Mouse (Mus musculus): ENCODE data around the gene Hoxd11.

Hoxd11 gene

GRCm38 (mm10) chr2:74704999-74705466 is 25.7 kb downstream of the Hoxd11 start:
- intact Hi-C loops (cut with DNase I): loop anchor here (2.0 to 5.0 kb wide), 4 partner anchors 257 to 882 kb away; no protein-coding TSS in a partner anchor

- intact Hi-C loops (cut with DNase I): loop anchor here (2.0 kb wide), 1 partner anchor 433 kb away; no protein-coding TSS in a partner anchor
These were observed 26.2 kb downstream of the Hoxd11 start for GRCm38 (mm10) chr2:74705467-74706089.

DNA sequence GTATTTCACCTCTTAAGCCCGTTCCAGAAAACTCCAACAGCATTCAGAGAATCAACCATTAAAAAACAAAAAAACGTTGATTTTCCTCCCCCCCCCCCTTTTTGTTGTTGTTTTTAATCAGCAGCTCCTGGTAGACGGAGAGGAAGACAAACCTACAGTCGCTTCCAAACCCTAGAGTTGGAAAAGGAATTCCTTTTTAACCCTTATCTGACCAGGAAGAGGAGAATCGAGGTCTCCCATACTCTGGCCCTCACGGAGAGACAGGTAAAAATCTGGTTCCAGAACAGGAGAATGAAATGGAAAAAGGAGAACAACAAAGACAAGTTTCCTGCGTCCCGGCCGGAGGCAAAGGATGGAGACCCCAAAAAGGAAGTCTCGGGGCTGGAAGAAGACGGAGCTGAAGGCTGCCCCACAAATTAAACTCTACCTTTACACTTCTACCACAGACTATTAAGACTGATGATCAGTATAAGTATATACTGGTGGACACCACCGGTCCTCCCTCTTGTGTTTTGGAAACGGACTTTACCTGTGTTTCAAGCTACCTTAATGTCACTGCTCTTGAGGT is 27.1 kb downstream of the Hoxd11 start:
- intact Hi-C loops (cut with DNase I): no loop called here

- intact Hi-C loops (cut with DNase I): no loop called here
These were observed 28.2 kb downstream of the Hoxd11 start for GRCm38 (mm10) chr2:74707599-74707998.

- intact Hi-C loops (cut with DNase I): no loop called here
These were observed 29.3 kb downstream of the Hoxd11 start for GRCm38 (mm10) chr2:74708676-74709075.

GRCm38 (mm10) chr2:74709465-74710419 is 30.4 kb downstream of the Hoxd11 start:
- intact Hi-C loops (cut with DNase I): loop anchor here (10.0 kb wide), 1 partner anchor 115 kb away; the partner anchor contains the start of gene Mtx2

DNA sequence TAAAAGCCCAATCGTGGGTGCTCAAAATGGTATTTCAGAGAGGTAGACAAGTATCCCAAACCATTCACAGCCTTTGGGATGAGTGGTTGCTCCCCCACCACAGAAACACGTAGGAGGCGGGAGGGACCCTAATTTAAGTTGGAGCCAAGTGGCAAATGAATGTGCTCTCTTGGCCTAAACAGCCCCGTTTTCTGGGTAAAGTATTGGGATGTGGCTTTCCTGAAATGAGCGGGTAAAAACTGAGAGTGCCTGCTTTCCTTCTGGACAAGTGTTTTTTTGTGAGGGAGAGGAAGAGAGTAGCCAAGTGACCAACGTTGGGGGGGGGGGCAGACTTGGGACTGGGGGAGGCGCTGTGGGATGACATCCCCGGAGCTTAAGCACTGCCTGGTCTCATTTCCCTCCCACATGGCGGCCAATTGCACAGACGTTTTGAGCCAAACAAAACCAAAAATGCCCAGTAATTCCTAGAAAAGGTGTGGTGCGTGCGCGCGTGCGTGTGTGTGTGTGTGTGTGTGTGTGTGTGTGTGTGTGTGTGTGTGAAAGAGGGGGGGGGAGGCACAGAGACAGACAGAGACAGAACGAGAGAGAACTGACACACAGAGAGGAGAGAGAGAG is 31.7 kb downstream of the Hoxd11 start:
- intact Hi-C loops (cut with DNase I): loop anchor here (10.0 kb wide), 1 partner anchor 114 kb away; the partner anchor contains the start of gene Mtx2

DNA sequence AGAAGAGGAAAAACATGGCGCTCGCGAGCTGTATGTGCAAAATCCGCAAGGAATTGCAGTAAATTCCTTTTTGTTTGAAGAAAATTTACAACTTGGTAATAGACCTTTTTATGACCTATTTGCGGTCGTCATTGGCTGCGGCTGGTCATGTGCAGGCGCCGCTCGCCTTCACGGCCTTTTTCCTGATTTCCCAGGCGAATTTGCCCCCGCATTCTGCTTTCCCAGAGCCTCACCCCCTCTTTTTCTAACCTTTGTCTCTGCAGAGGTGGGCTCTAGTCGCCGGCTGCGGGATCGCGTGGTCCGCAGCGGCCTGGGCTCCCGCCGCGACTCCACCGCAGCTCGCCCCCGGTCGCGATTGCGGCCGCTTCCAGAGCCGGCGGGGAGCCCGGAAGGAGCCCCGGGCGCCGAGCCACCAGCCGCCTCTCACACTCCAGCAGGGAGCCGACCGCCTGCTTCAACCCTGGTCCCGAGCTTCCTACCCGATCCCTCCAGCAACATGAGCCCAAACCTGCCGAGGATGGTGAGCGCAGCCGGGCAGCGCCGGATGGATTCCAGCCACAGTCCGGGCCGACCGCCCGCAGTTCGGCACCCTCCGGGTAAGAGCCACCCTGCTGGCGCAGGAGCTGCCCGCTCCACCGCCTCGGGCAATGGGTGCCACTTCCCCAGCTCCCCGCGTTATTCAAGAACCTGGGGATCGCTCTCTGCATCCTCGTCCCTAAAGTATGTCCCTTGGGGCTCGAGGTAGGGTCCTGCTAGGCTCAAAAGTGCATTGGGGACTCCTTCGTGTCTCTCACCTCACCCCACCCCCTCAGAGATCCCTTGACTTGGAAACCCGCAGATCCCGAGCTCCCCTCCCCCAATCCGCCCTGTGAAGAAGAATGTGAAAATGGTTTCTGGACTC is 32.6 kb downstream of the Hoxd11 start, which contains the start of the genes Hoxd3 and Hoxd4:
Gene Hoxd3, plus strand, starts transcription at position 207 of the 901 bp plus-strand sequence.
Gene Hoxd4, plus strand, starts transcription at position 209 of the 901 bp plus-strand sequence.
- intact Hi-C loops (cut with DNase I): loop anchor here (10.0 kb wide), 1 partner anchor 113 kb away; the partner anchor contains the start of gene Mtx2

DNA sequence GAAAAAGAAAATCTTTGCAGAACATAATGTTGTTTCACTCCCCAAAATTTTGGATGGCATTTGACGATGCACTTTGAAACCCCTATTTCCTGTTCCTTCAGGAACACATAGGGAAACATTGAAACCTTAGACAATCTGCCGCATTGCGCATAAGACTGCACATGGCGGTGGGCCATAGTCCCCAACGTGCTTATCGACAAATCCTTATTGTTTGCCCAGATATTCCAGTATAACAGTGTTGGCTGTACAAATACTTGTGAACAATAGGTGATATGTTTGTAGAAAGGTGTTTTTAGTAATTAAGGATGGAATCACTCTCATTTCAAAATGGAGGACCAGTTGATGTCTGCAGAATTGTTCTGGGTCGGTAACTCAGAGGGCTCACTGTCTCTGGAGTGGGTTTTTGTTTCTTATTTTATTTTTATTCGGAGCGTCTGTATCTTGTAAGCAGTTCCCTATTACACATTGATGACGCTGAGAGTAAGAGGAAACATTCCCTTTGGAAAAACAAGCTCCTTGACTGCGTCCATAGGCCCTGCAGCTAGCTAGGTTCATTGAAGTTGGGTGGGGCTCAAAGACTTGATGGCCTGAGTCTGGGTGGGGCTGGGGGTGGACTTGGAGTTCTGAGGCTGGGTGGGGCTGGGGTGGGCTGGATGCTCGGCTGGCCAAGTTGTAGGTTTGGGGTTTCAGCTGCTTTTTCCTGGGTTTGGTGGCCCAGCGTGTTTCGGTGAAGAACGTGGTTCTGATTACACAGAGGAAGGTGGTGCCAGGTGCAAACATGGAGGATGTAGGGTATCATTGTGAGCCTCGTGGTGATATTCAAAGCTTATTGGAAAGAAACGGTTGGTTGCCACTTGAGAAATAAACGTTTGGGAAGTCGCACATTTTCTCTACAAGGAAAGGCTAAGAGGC is 34.1 kb downstream of the Hoxd11 start:
- intact Hi-C loops (cut with DNase I): loop anchor here (10.0 kb wide), 1 partner anchor 111 kb away; the partner anchor contains the start of gene Mtx2

GRCm38 (mm10) chr2:74714156-74714789 is 34.9 kb downstream of the Hoxd11 start:
- intact Hi-C loops (cut with DNase I): loop anchor here (10.0 kb wide), 1 partner anchor 111 kb away; the partner anchor contains the start of gene Mtx2

- intact Hi-C loops (cut with DNase I): loop anchor here (1.0 to 10.0 kb wide), 3 partner anchors 110 to 422 kb away; partner anchors contain the start of gene Mtx2
These were observed 35.5 kb downstream of the Hoxd11 start for GRCm38 (mm10) chr2:74714881-74715280.

- intact Hi-C loops (cut with DNase I): loop anchor here (1.0 to 10.0 kb wide), 4 partner anchors 109 to 422 kb away; partner anchors contain the start of gene Mtx2
These were observed 36.3 kb downstream of the Hoxd11 start for GRCm38 (mm10) chr2:74715504-74716241.

DNA sequence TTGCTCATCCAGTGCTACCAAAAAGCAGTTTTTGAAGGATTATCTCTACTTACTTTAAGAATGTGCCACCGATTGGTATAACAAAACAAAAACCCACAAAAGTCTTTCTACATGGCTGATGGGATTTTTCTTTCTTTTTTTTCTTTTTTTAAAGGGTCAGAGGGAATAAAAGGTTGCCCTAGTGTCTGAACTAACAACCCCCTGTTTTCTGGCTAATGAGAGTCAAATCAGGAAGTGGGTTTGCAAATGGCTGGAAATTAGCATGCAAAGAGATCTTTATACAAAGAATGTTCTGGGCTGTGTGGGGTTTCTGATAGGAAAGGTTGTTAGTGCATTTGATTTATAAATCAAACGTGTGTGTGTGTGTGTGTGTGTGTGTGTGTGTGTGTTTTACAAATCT is 41.0 kb downstream of the Hoxd11 start:
- intact Hi-C loops (cut with DNase I): no loop called here

DNA sequence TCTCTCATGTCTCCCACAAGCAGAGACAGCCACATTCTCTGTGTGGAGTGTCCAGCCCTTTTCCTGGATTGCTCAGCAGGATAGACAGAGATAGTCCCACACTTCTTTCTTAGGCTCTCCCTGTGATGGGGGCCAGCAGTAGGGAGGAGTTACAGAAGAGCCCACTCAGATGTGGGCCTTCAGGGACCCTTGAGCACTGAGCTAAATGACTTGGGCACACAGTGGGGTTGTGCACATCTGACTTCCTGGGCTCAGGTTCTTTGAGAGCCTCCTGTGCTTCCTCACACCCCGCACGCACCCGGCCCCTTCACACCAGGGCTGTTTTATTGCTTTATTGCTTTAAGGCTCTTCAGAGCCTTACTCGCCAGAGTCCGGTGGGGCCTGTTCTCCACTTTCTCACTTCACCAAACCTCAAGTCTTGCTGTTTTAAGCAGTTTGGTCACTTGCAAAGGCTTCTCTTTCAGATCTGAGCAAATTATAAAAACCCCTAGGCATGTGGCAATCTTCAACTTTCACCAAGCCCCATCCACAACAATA is 41.7 kb downstream of the Hoxd11 start:
- intact Hi-C loops (cut with DNase I): no loop called here

GRCm38 (mm10) chr2:74721882-74722281 is 42.5 kb downstream of the Hoxd11 start:
- intact Hi-C loops (cut with DNase I): no loop called here

DNA sequence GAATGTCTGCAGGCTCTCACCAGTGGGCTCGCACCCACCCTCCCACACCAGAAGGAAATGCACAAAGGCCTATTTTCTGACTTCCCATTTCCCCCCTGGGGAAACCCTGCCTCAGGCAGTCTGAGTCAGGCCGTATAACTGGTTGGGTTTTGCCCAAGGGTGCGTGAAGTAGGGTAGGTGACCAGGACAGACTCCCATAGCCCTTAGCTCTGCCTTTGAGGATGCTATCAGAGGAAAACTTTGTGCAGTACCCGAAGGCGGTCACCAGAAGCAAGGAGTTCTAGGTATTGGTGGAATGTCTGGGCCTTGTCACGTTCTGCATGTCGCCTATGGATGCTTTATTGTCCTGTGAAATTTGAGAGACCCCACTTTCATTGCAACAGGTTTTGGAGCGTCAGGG is 43.6 kb downstream of the Hoxd11 start:
- intact Hi-C loops (cut with DNase I): no loop called here

All from adrenal gland (tissue).